Mouse (Mus musculus): ENCODE results near the gene Rnf26. TPM values are rescaled to one million over a fixed set of nuclear protein-coding genes. Genes with fewer than 3 reads are reported as not detected.

The Rnf26 gene
- polyA plus RNA-seq, 1 experiment from 2014 or later = 32.7 TPM

DNA sequence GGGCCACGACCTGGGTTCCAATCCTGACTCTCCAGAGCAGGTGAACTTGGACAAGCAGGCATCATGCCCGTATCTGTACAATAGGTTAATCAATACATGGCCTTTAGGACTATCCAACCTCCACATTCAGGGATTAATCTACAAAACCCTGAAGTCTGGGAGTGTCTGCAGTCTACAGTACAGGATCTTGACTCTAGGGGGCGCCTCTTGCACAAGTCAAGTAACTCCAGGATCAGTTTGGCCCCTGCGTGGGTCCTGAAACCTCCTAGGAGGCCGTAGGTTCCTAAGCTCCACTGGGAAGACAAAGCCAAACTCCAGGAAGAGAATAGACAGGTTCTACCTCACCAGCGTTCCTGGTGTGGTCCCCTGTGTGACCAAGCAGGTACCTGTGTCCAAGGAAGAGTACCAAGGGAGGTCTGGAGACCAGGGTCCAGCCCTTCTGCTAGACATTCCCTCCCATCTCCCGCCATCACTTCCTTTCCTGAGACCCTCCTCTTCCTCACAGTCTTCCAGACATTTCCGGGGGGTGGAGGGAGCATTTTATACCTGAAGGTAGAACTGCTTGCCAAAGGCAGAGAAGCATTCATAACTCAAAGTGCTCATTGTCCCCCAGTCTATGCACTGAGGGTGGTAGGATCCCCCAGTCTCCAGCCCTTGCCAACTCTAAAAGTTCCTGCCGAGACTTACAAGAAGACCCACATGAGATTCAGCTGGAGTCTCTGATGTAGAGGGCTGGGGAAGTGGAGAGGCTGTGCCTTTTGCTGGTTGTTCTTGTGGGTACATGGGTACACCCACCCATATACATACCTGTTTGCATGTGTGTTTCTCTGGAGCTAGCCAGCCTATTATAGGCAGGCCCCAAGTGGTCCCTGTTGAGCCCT, 38.7 kb downstream of the Rnf26 start:
- Histone ChIP-seq H3K36me3 (replicated peaks; ENCODE audit: control insufficient read depth, insufficient read depth) (no peaks in the 10 kb centered on the region), H3K9me3 (ENCODE audit: control insufficient read depth, low read length) (no peaks in the 10 kb centered on the region), H3K4me1 (replicated peaks; ENCODE audit: control insufficient read depth, insufficient read depth, low read length) (peaks cover 23% of the 10 kb centered on the region), H3K27ac (no peak overlapping the region), H3K27me3 (ENCODE audit: control insufficient read depth, insufficient read depth, low read length) (no peaks in the 10 kb centered on the region), H3K4me3 (replicated peaks; ENCODE audit: low read length) (no peak overlapping the region), H3K4me2 (replicated peaks) (no peak overlapping the region), H3K9ac (no peak overlapping the region)
- DNase-seq (ENCODE audit: low spot score) (no peak), ATAC-seq (ENCODE audit: low FRiP score) (no peak)
- WGBS = 55% methylated on average over 9 of the region's 9 CpGs

DNA sequence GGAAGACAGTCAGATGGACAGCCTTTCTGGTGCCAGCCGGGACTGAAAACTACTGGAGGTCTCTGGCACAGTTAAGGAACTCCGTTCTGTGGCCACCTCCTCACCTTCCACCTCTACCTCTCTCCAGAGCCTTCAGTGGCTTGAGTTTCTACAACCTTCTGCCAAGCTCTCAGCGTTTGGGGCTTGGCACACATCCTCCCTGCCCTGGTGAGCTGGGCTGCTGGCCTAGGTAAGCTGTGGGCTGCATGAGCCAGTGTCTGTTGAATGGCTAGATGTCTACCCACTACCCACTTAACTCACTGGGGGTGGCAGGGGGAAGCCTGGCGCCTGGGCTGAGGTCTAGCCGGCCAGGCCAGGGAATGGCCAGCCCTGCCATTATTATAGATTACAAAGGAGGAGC, 40.2 kb downstream of the Rnf26 start:
- Histone ChIP-seq H3K4me2 (replicated peaks) (peak overlapping the region; percentile 31), H3K27ac (peak overlapping the region; percentile 78)

GRCm38 (mm10) chr9:44072599-44072915, 40.8 kb downstream of the Rnf26 start:
- H3K9ac ChIP-seq = 0 out of 2 replicates have a peak overlapping the region, but pooled peaks have one; percentile 10
- no peaks in the 10 kb centered on the region for H3K36me3 ChIP-seq (replicated peaks; ENCODE audit: control insufficient read depth, insufficient read depth)
- peaks cover 14% of the 10 kb centered on the region; the same call in 1 of the 2 replicates for H3K4me1 ChIP-seq (replicated peaks; ENCODE audit: control insufficient read depth, insufficient read depth, low read length)
- ATAC-seq (ENCODE audit: low FRiP score) = peak; percentile 5; the same call in 1 of the 2 replicates
- 0 out of 2 replicates have a peak overlapping the region, but pooled peaks have one; percentile 3 for H3K4me3 ChIP-seq (replicated peaks; ENCODE audit: low read length)
- H3K9me3 ChIP-seq (ENCODE audit: control insufficient read depth, low read length) = no peaks in the 10 kb centered on the region
- 11% methylated on average over 4 of the region's 4 CpGs for WGBS
- peak overlapping the region; percentile 78 for H3K27ac ChIP-seq
- H3K4me2 ChIP-seq (replicated peaks) = peak overlapping the region; percentile 31
- no peak for DNase-seq (ENCODE audit: low spot score)
- H3K27me3 ChIP-seq (ENCODE audit: control insufficient read depth, insufficient read depth, low read length) = no peaks in the 10 kb centered on the region

More for the DNA sequence above, 40.2 kb downstream of the Rnf26 start:
- no peaks in the 10 kb centered on the region for H3K36me3 ChIP-seq (replicated peaks; ENCODE audit: control insufficient read depth, insufficient read depth)
- 0 out of 2 replicates have a peak overlapping the region, but pooled peaks have one; percentile 10 for H3K9ac ChIP-seq
- ATAC-seq (ENCODE audit: low FRiP score) = no peak
- peaks cover 14% of the 10 kb centered on the region; the same call in 1 of the 2 replicates for H3K4me1 ChIP-seq (replicated peaks; ENCODE audit: control insufficient read depth, insufficient read depth, low read length)
- DNase-seq (ENCODE audit: low spot score) = no peak
- 0 out of 2 replicates have a peak overlapping the region, but pooled peaks have one; percentile 3 for H3K4me3 ChIP-seq (replicated peaks; ENCODE audit: low read length)
- no peaks in the 10 kb centered on the region for H3K27me3 ChIP-seq (ENCODE audit: control insufficient read depth, insufficient read depth, low read length)
- no peaks in the 10 kb centered on the region for H3K9me3 ChIP-seq (ENCODE audit: control insufficient read depth, low read length)
- 30% methylated on average over 5 of the region's 5 CpGs for WGBS

DNA sequence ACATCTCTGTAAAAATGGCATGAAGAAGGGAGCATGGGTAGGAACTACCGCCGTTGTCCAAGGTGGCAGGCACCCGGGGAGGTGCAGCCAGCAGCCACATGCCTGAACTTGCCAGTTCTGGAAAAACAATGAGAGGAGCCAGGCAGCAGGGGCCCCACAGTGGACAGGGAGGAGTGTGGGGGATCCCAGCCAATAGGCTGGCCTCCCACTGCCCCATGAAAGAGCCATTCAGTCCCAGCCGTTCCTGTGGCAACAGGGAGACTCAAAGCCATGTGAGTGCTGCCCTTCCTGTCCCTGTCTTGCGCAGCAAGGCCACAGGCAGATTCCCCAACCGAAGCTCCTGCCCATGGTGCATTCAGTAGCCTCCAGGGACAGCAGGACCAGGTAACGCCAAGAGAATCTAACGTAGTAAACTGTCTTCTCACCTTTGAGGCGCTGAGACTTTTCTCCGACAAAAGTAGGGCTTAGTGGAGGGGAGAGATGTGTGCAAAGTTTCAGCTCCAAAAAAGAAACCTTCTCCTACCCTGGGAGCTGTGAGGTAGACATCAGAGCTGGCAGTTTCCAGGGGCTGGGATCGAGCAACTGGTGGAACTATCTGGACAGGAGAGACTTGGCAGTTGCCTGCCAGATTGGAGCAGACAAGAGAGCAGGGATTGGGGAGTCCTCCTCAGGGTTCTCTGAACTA, 41.3 kb downstream of the Rnf26 start:
- peak overlapping the region; percentile 78 for H3K27ac ChIP-seq
- no peaks in the 10 kb centered on the region for H3K27me3 ChIP-seq (ENCODE audit: control insufficient read depth, insufficient read depth, low read length)
- ATAC-seq (ENCODE audit: low FRiP score) = peak; percentile 58; the same call in 1 of the 2 replicates
- H3K9ac ChIP-seq = 0 out of 2 replicates have a peak overlapping the region, but pooled peaks have one; percentile 10
- peaks cover 19% of the 10 kb centered on the region for H3K4me1 ChIP-seq (replicated peaks; ENCODE audit: control insufficient read depth, insufficient read depth, low read length)
- WGBS = 18% methylated on average over 11 of the region's 11 CpGs
- H3K9me3 ChIP-seq (ENCODE audit: control insufficient read depth, low read length) = no peaks in the 10 kb centered on the region
- no peaks in the 10 kb centered on the region for H3K36me3 ChIP-seq (replicated peaks; ENCODE audit: control insufficient read depth, insufficient read depth)
- no peak for DNase-seq (ENCODE audit: low spot score)
- no peak overlapping the region for H3K4me3 ChIP-seq (replicated peaks; ENCODE audit: low read length)
- H3K4me2 ChIP-seq (replicated peaks) = peak overlapping the region; percentile 31

- DNase-seq (ENCODE audit: low spot score) (no peak), ATAC-seq (ENCODE audit: low FRiP score) (no peak)
- Histone ChIP-seq H3K36me3 (replicated peaks; ENCODE audit: control insufficient read depth, insufficient read depth) (no peaks in the 10 kb centered on the region), H3K9me3 (ENCODE audit: control insufficient read depth, low read length) (no peaks in the 10 kb centered on the region), H3K4me3 (replicated peaks; ENCODE audit: low read length) (no peak overlapping the region), H3K9ac (no peak overlapping the region), H3K4me2 (replicated peaks) (no peak overlapping the region), H3K4me1 (replicated peaks; ENCODE audit: control insufficient read depth, insufficient read depth, low read length) (peaks cover 24% of the 10 kb centered on the region), H3K27ac (no peak overlapping the region), H3K27me3 (ENCODE audit: control insufficient read depth, insufficient read depth, low read length) (no peaks in the 10 kb centered on the region)
- 49% methylated on average over 8 of the region's 8 CpGs for WGBS
These were observed 42.5 kb downstream of the Rnf26 start for GRCm38 (mm10) chr9:44070844-44071231.

GRCm38 (mm10) chr9:44070113-44070843, 43.0 kb downstream of the Rnf26 start:
- Histone ChIP-seq H3K9me3 (ENCODE audit: control insufficient read depth, low read length) (no peaks in the 10 kb centered on the region), H3K36me3 (replicated peaks; ENCODE audit: control insufficient read depth, insufficient read depth) (no peaks in the 10 kb centered on the region), H3K4me1 (replicated peaks; ENCODE audit: control insufficient read depth, insufficient read depth, low read length) (peaks cover 24% of the 10 kb centered on the region), H3K4me3 (replicated peaks; ENCODE audit: low read length) (no peak overlapping the region), H3K9ac (no peak overlapping the region), H3K4me2 (replicated peaks) (no peak overlapping the region), H3K27ac (no peak overlapping the region), H3K27me3 (ENCODE audit: control insufficient read depth, insufficient read depth, low read length) (no peaks in the 10 kb centered on the region)
- WGBS = 75% methylated on average over 14 of the region's 14 CpGs
- ATAC-seq (ENCODE audit: low FRiP score) (no peak), DNase-seq (ENCODE audit: low spot score) (no peak)

DNA sequence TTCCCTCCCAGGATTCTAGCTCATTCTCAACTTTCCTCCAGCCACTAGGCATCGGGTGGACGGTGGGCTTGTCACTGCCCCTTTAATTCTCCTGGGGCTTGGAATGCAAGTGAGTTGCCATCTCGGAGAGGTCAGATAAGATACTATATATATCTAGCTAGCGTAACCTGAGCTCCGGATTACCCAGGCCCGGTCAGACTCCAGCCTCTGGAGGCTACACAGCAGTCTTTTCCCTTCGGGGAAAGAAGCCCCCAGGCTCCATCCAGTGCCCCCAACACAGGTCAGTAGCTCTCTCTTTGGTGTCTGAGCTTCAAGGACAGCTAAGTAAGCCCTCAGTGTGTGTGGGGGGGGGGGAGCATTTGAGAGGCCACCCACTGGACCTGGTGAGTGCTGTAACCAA, 44.1 kb downstream of the Rnf26 start:
- 38% methylated on average over 7 of the region's 7 CpGs for WGBS
- no peaks in the 10 kb centered on the region for H3K27me3 ChIP-seq (ENCODE audit: control insufficient read depth, insufficient read depth, low read length)
- no peak for DNase-seq (ENCODE audit: low spot score)
- no peak overlapping the region for H3K9ac ChIP-seq
- H3K4me3 ChIP-seq (replicated peaks; ENCODE audit: low read length) = no peak overlapping the region
- H3K36me3 ChIP-seq (replicated peaks; ENCODE audit: control insufficient read depth, insufficient read depth) = no peaks in the 10 kb centered on the region
- H3K4me2 ChIP-seq (replicated peaks) = no peak overlapping the region
- H3K9me3 ChIP-seq (ENCODE audit: control insufficient read depth, low read length) = no peaks in the 10 kb centered on the region
- ATAC-seq (ENCODE audit: low FRiP score) = no peak
- no peak overlapping the region for H3K27ac ChIP-seq
- peaks cover 24% of the 10 kb centered on the region for H3K4me1 ChIP-seq (replicated peaks; ENCODE audit: control insufficient read depth, insufficient read depth, low read length)

DNA sequence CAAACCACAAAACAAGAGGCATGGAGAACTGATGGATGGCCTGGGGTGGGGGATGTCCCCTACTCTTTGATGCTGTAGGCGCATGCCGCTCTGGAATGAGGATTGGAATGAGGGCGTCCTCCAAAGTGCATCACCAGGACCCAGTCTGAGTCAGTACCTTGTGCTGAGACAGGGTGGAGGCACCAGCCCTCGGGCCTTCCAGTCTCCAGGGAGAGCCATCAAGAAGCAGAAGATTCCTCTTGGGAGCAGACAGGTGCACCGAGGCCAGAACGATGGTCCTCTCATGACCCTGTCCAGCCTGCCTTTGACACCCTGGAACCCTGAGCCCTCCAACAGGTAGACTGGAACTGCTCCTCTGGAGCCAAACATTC, 45.4 kb downstream of the Rnf26 start:
- Histone ChIP-seq H3K4me1 (replicated peaks; ENCODE audit: control insufficient read depth, insufficient read depth, low read length) (peaks cover 24% of the 10 kb centered on the region), H3K36me3 (replicated peaks; ENCODE audit: control insufficient read depth, insufficient read depth) (no peaks in the 10 kb centered on the region), H3K9ac (no peak overlapping the region), H3K9me3 (ENCODE audit: control insufficient read depth, low read length) (no peaks in the 10 kb centered on the region), H3K27ac (no peak overlapping the region), H3K4me3 (replicated peaks; ENCODE audit: low read length) (no peak overlapping the region), H3K4me2 (replicated peaks) (peak overlapping the region; percentile 77; the same call in 1 of the 2 replicates), H3K27me3 (ENCODE audit: control insufficient read depth, insufficient read depth, low read length) (no peaks in the 10 kb centered on the region)
- DNase-seq (ENCODE audit: low spot score) (no peak), ATAC-seq (ENCODE audit: low FRiP score) (no peak)
- WGBS = 83% methylated on average over 6 of the region's 6 CpGs
